Mouse (Mus musculus): ENCODE data around the gene Cd2ap. TPM values are rescaled to one million over a fixed set of nuclear protein-coding genes. Genes with fewer than 3 reads are reported as not detected.

Gene Cd2ap
- polyA plus RNA-seq, 1 experiment from 2014 or later = 57.3 TPM

GRCm38 (mm10) chr17:42753791-42754190, 122.7 kb downstream of the Cd2ap start:
- Histone ChIP-seq H3K4me1 (ENCODE audit: control insufficient read depth, insufficient read depth, low read length) (no peaks in the 10 kb centered on the region), H3K9ac (replicated peaks; ENCODE audit: low read depth, low read length) (no peak overlapping the region), H3K27ac (ENCODE audit: low read length) (no peak overlapping the region), H3K4me2 (replicated peaks; ENCODE audit: low read depth, low read length) (no peak overlapping the region), H3K27me3 (ENCODE audit: control insufficient read depth, insufficient read depth, low read length) (no peaks in the 10 kb centered on the region), H3K9me3 (ENCODE audit: control insufficient read depth, low read depth, low read length) (no peaks in the 10 kb centered on the region), H3K36me3 (ENCODE audit: control insufficient read depth, insufficient read depth, low read length) (no peaks in the 10 kb centered on the region), H3K4me3 (ENCODE audit: low read depth, low read length) (no peak overlapping the region)
- ATAC-seq (ENCODE audit: insufficient number of reproducible peaks, insufficient read depth, low FRiP score, low read depth) = no peak
- WGBS = 21% methylated on average over 2 of the region's 2 CpGs

GRCm38 (mm10) chr17:42752173-42752572, 124.3 kb downstream of the Cd2ap start:
- H3K4me1 ChIP-seq (ENCODE audit: control insufficient read depth, insufficient read depth, low read length) = no peaks in the 10 kb centered on the region
- H3K4me2 ChIP-seq (replicated peaks; ENCODE audit: low read depth, low read length) = no peak overlapping the region
- H3K9ac ChIP-seq (replicated peaks; ENCODE audit: low read depth, low read length) = no peak overlapping the region
- H3K9me3 ChIP-seq (ENCODE audit: control insufficient read depth, low read depth, low read length) = no peaks in the 10 kb centered on the region
- H3K36me3 ChIP-seq (ENCODE audit: control insufficient read depth, insufficient read depth, low read length) = no peaks in the 10 kb centered on the region
- no peak overlapping the region for H3K27ac ChIP-seq (ENCODE audit: low read length)
- ATAC-seq (ENCODE audit: insufficient number of reproducible peaks, insufficient read depth, low FRiP score, low read depth) = no peak
- H3K4me3 ChIP-seq (ENCODE audit: low read depth, low read length) = no peak overlapping the region
- no peaks in the 10 kb centered on the region for H3K27me3 ChIP-seq (ENCODE audit: control insufficient read depth, insufficient read depth, low read length)
- WGBS = 84% methylated on average over 2 of the region's 2 CpGs

- Histone ChIP-seq H3K36me3 (ENCODE audit: control insufficient read depth, insufficient read depth, low read length) (no peaks in the 10 kb centered on the region), H3K4me2 (replicated peaks; ENCODE audit: low read depth, low read length) (no peak overlapping the region), H3K27me3 (ENCODE audit: control insufficient read depth, insufficient read depth, low read length) (no peaks in the 10 kb centered on the region), H3K4me1 (ENCODE audit: control insufficient read depth, insufficient read depth, low read length) (no peaks in the 10 kb centered on the region), H3K9ac (replicated peaks; ENCODE audit: low read depth, low read length) (no peak overlapping the region), H3K4me3 (ENCODE audit: low read depth, low read length) (no peak overlapping the region), H3K27ac (ENCODE audit: low read length) (no peak overlapping the region), H3K9me3 (ENCODE audit: control insufficient read depth, low read depth, low read length) (no peaks in the 10 kb centered on the region)
- 45% methylated on average over 6 of the region's 6 CpGs for WGBS
- no peak for ATAC-seq (ENCODE audit: insufficient number of reproducible peaks, insufficient read depth, low FRiP score, low read depth)
Observed at GRCm38 (mm10) chr17:42745657-42746420, 130.6 kb downstream of the Cd2ap start.

Other genes with a start within 250 kb of the Cd2ap start
- 0.20 and 0.27 TPM in 2 replicates for gene Adgrf4, start 184.4 kb downstream of the Cd2ap start, polyA plus RNA-seq (2014; fragmentation: Nextera tagmentation; extraction: Ambion mirVana)
- gene Adgrf2, start 134.5 kb downstream of the Cd2ap start, polyA plus RNA-seq (2014; fragmentation: Nextera tagmentation; extraction: Ambion mirVana) = 0.14 TPM in 1 of 2 replicates, not detected in the other
- 30.4 and 31.2 TPM in 2 replicates for gene Tnfrsf21, start 139.9 kb upstream of the Cd2ap start, polyA plus RNA-seq (2014; fragmentation: Nextera tagmentation; extraction: Ambion mirVana)

All from stomach, embryonic 14.5 days (tissue).